Mouse (Mus musculus) liver, postnatal 0 days (tissue): ENCODE measurements around the gene Zc3h18. TPM values are rescaled to one million over a fixed set of nuclear protein-coding genes. Genes with fewer than 3 reads are reported as not detected.
A peak's percentile ranks its signal among the peaks of the same experiment; 100 is the strongest.

Experiments used
- ATAC-seq: fragments of 200-750 bp; cut with Nextera tagmentation; 2 replicates; pipeline ENCODE4 v1.8.0; 2017; ENCODE audit warnings: mild to moderate bottlenecking, moderate library complexity
- DNase-seq: peaks from one replicate; pipeline ENCODE4 v3.0.0-alpha.2; 2016
- H3K27ac ChIP-seq: fragments of 300-500 bp; sonication (generic); 2 replicates; pipeline ENCODE4 v1.5.1; 2014; ENCODE audit warnings: antibody characterized with exemption, moderate library complexity, mild to moderate bottlenecking, low read depth
- H3K27me3 ChIP-seq: fragments of 300-500 bp; sonication (generic); 2 replicates; pipeline ENCODE4 v1.6.1; 2014; ENCODE audit warnings: low read length, control low read depth, mixed read lengths; ENCODE audit not compliant: insufficient read depth
- H3K36me3 ChIP-seq: fragments of 300-500 bp; sonication (generic); replicated peaks from 2 replicates; pipeline ENCODE4 v1.6.1; 2014; ENCODE audit warnings: mild to moderate bottlenecking, control low read depth, low read length, moderate library complexity, mixed read lengths; ENCODE audit not compliant: insufficient read depth
- H3K4me1 ChIP-seq: fragments of 300-500 bp; sonication (generic); 2 replicates; pipeline ENCODE4 v1.6.1; 2014; ENCODE audit warnings: antibody characterized with exemption, mild to moderate bottlenecking, control low read depth; ENCODE audit not compliant: insufficient read depth
- H3K4me2 ChIP-seq: fragments of 300-500 bp; sonication (generic); 2 replicates; pipeline ENCODE4 v1.6.1; 2014; ENCODE audit warnings: low read depth, mild to moderate bottlenecking, low read length, moderate library complexity, mixed read lengths
- H3K4me3 ChIP-seq: fragments of 300-500 bp; sonication (generic); 2 replicates; pipeline ENCODE4 v1.5.1; 2014; ENCODE audit warnings: low read depth, low read length
- H3K9ac ChIP-seq: fragments of 300-500 bp; sonication (generic); replicated peaks from 2 replicates; pipeline ENCODE4 v1.6.1; 2014; ENCODE audit warnings: mild to moderate bottlenecking, moderate library complexity
- H3K9me3 ChIP-seq: fragments of 300-500 bp; sonication (generic); 2 replicates; pipeline ENCODE4 v1.6.1; 2016; ENCODE audit warnings: mild to moderate bottlenecking, control low read depth, low read length, mixed read lengths
- CTCF ChIP-seq: sonication (generic); IDR thresholded peaks from 2 replicates; pipeline ENCODE4 v1.5.1; 2016; ENCODE audit warnings: antibody characterized with exemption, low read depth
- EP300 ChIP-seq: IDR thresholded peaks from 2 replicates; pipeline ENCODE4 v1.6.1; 2016; ENCODE audit warnings: antibody characterized with exemption, low read depth, mild to moderate bottlenecking
- WGBS: fragments of 180-500 bp; shearing (Covaris S2); extraction: QIAGEN DNeasy Blood & Tissue Kit; methylation state at CpG from one replicate; pipeline ENCODE4 v1.1.7; 2014; ENCODE audit not compliant: insufficient replicate concordance; 5-methylcytosine and 5-hydroxymethylcytosine counted together
- polyA plus RNA-seq: library from polyadenylated mRNA; unstranded; fragments of >200 nt; fragmentation: Nextera tagmentation; extraction: Ambion mirVana; gene quantifications from 2 replicates; pipeline ENCODE4 v1.2.1, GENCODE M21; 2015

The Zc3h18 gene
- polyA plus RNA-seq, 1 experiment from 2014 or later = 15.6 TPM

- DNase-seq (no peak), ATAC-seq (no peak)
- Histone ChIP-seq H3K27ac (peak overlapping the region; percentile 69), H3K4me2 (peak overlapping the region; percentile 100), H3K36me3 (peaks cover 9% of the 10 kb centered on the region; the same call in 1 of the 2 replicates), H3K9me3 (no peaks in the 10 kb centered on the region), H3K9ac (peak overlapping the region; percentile 73), H3K4me3 (peak overlapping the region; percentile 70), H3K27me3 (no peaks in the 10 kb centered on the region), H3K4me1 (peaks cover 29% of the 10 kb centered on the region)
- WGBS = 2% methylated on average over 12 of the region's 12 CpGs
- TF ChIP-seq EP300 (no peak), CTCF (no peak)
Observed at GRCm38 (mm10) chr8:122442781-122443180, 66.4 kb downstream of the Zc3h18 start.

GRCm38 (mm10) chr8:122443262-122444006 lies 67.0 kb downstream of the Zc3h18 start, which contains the start of gene Mvd:
TSS of gene Mvd (minus strand) at chr8:122443422.
- Histone ChIP-seq H3K27ac (peak within 1 kb of the TSS; percentile 89), H3K9me3 (no peaks in the 10 kb centered on the region), H3K4me3 (peak within 1 kb of the TSS; percentile 70), H3K9ac (peak within 1 kb of the TSS; percentile 73), H3K27me3 (no peaks in the 10 kb centered on the region), H3K4me1 (peaks cover 29% of the 10 kb centered on the region), H3K36me3 (peaks cover 9% of the 10 kb centered on the region; the same call in 1 of the 2 replicates), H3K4me2 (peak within 1 kb of the TSS; percentile 100)
- TF ChIP-seq EP300 (no peak), CTCF (peak; percentile 58)
- DNase-seq (peak; percentile 98), ATAC-seq (peak; percentile 96)
- WGBS = under 1% methylated on average over 47 of the region's 47 CpGs

GRCm38 (mm10) chr8:122444058-122444748 lies 67.8 kb downstream of the Zc3h18 start:
- H3K4me3 ChIP-seq = peak overlapping the region; percentile 70
- peak overlapping the region; percentile 89 for H3K27ac ChIP-seq
- H3K9me3 ChIP-seq = no peaks in the 10 kb centered on the region
- 5% methylated on average over 19 of the region's 19 CpGs for WGBS
- TF ChIP-seq EP300 (peak; percentile 61), CTCF (no peak)
- H3K4me2 ChIP-seq = peak overlapping the region; percentile 100
- peak overlapping the region; percentile 69 for H3K9ac ChIP-seq
- ATAC-seq (peak; percentile 55), DNase-seq (peak; percentile 90)
- H3K36me3 ChIP-seq = peaks cover 9% of the 10 kb centered on the region; the same call in 1 of the 2 replicates
- H3K4me1 ChIP-seq = peaks cover 29% of the 10 kb centered on the region
- H3K27me3 ChIP-seq = no peaks in the 10 kb centered on the region

- ATAC-seq (no peak), DNase-seq (no peak)
- Histone ChIP-seq H3K27ac (peak overlapping the region; percentile 89; the same call in 1 of the 2 replicates), H3K9me3 (no peaks in the 10 kb centered on the region), H3K4me2 (peak overlapping the region; percentile 100), H3K36me3 (no peaks in the 10 kb centered on the region), H3K9ac (no peak overlapping the region), H3K27me3 (no peaks in the 10 kb centered on the region), H3K4me3 (no peak overlapping the region), H3K4me1 (peaks cover 29% of the 10 kb centered on the region)
- TF ChIP-seq CTCF (peak; percentile 53), EP300 (no peak)
- 42% methylated on average over 3 of the region's 3 CpGs for WGBS
Observed at GRCm38 (mm10) chr8:122445203-122445602, 68.8 kb downstream of the Zc3h18 start.

- no peaks in the 10 kb centered on the region for H3K9me3 ChIP-seq
- no peak overlapping the region for H3K4me2 ChIP-seq
- H3K27me3 ChIP-seq = no peaks in the 10 kb centered on the region
- no peaks in the 10 kb centered on the region for H3K36me3 ChIP-seq
- no peak overlapping the region for H3K27ac ChIP-seq
- no peak for ATAC-seq
- H3K4me3 ChIP-seq = no peak overlapping the region
- H3K4me1 ChIP-seq = peaks cover 5% of the 10 kb centered on the region
- DNase-seq = no peak
- 70% methylated on average over 7 of the region's 7 CpGs for WGBS
- H3K9ac ChIP-seq = no peak overlapping the region
- no peak for TF ChIP-seq EP300
- TF ChIP-seq CTCF = no peak
Observed at GRCm38 (mm10) chr8:122451161-122451703, 74.8 kb downstream of the Zc3h18 start.

GRCm38 (mm10) chr8:122452154-122452553 lies 75.7 kb downstream of the Zc3h18 start:
- no peak overlapping the region for H3K4me2 ChIP-seq
- no peak overlapping the region for H3K27ac ChIP-seq
- 87% methylated on average over 10 of the region's 10 CpGs for WGBS
- no peak for DNase-seq
- ATAC-seq = no peak
- peaks cover 5% of the 10 kb centered on the region for H3K4me1 ChIP-seq
- no peak for TF ChIP-seq EP300
- no peak for TF ChIP-seq CTCF
- H3K4me3 ChIP-seq = no peak overlapping the region
- H3K9me3 ChIP-seq = no peaks in the 10 kb centered on the region
- no peak overlapping the region for H3K9ac ChIP-seq
- H3K27me3 ChIP-seq = no peaks in the 10 kb centered on the region
- no peaks in the 10 kb centered on the region for H3K36me3 ChIP-seq
